Mouse (Mus musculus): Measurements from ENCODE around the gene Ptbp3. TPM values are rescaled to one million over a fixed set of nuclear protein-coding genes. Genes with fewer than 3 reads are reported as not detected.

Gene Ptbp3
- total RNA-seq, 1 experiment: 46.1 TPM

- Histone ChIP-seq H3K9me3 (ENCODE audit: control insufficient read depth, insufficient read depth, low read depth, low read length) (no peaks in the 10 kb centered on the region), H3K4me1 (ENCODE audit: control insufficient read depth in 2 of 2, insufficient read depth in 2 of 2, low read length in 2 of 2, poor library complexity in 1 of 2) (no peaks in the 10 kb centered on the region), H3K36me3 (ENCODE audit: control insufficient read depth, insufficient read depth, low read length, poor library complexity, severe bottlenecking) (no peaks in the 10 kb centered on the region), H3K4me3 (ENCODE audit: insufficient read depth in 1 of 2, low read depth in 1 of 2, low read length in 2 of 2, poor library complexity in 1 of 2, severe bottlenecking in 1 of 2) (no peak overlapping the region), H3K27ac (ENCODE audit: insufficient read depth, low read depth, low read length, poor library complexity, severe bottlenecking) (no peak overlapping the region), H3K9ac (ENCODE audit: insufficient read depth, low read depth, low read length, poor library complexity, severe bottlenecking) (no peak overlapping the region)
- no peak for DNase-seq (ENCODE audit: low read depth, low spot score)
- TF ChIP-seq HCFC1 (IDR thresholded peaks at IDR 0.05; ENCODE audit: borderline replicate concordance, insufficient read depth, low read length) (no peak), CHD2 (IDR thresholded peaks at IDR 0.05; ENCODE audit: low read depth, low read length) (no peak), MAFK (IDR thresholded peaks at IDR 0.05; ENCODE audit: insufficient read depth, low read depth, low read length) (no peak), ZC3H11A (IDR thresholded peaks at IDR 0.05; ENCODE audit: borderline replicate concordance, low read depth, low read length) (no peak), ZNF384 (IDR thresholded peaks at IDR 0.05; ENCODE audit: low read depth, low read length) (no peak)
- in situ Hi-C loops (cut with MboI; ENCODE audit: low sequenced_read_pairs in 2 of 2, unreplicated experiment in 2 of 2): no loop called here
Measured at GRCm38 (mm10) chr4:59465449-59465848, 83.7 kb downstream of the Ptbp3 start.

- H3K4me1 ChIP-seq (ENCODE audit: control insufficient read depth in 2 of 2, insufficient read depth in 2 of 2, low read length in 2 of 2, poor library complexity in 1 of 2): no peaks in the 10 kb centered on the region
- DNase-seq (ENCODE audit: low read depth, low spot score): no peak
- in situ Hi-C loops (cut with MboI; ENCODE audit: low sequenced_read_pairs in 2 of 2, unreplicated experiment in 2 of 2): no loop called here
- H3K4me3 ChIP-seq (ENCODE audit: insufficient read depth in 1 of 2, low read depth in 1 of 2, low read length in 2 of 2, poor library complexity in 1 of 2, severe bottlenecking in 1 of 2): no peak overlapping the region
- no peak overlapping the region for H3K27ac ChIP-seq (ENCODE audit: insufficient read depth, low read depth, low read length, poor library complexity, severe bottlenecking)
- H3K36me3 ChIP-seq (ENCODE audit: control insufficient read depth, insufficient read depth, low read length, poor library complexity, severe bottlenecking): no peaks in the 10 kb centered on the region
- H3K9me3 ChIP-seq (ENCODE audit: control insufficient read depth, insufficient read depth, low read depth, low read length): no peaks in the 10 kb centered on the region
- 0 out of 2 replicates have a peak, but pooled peaks have one; percentile 21 for TF ChIP-seq MAFK (IDR thresholded peaks at IDR 0.05; ENCODE audit: insufficient read depth, low read depth, low read length)
- no peak for TF ChIP-seq HCFC1 (IDR thresholded peaks at IDR 0.05; ENCODE audit: borderline replicate concordance, insufficient read depth, low read length)
- no peak overlapping the region for H3K9ac ChIP-seq (ENCODE audit: insufficient read depth, low read depth, low read length, poor library complexity, severe bottlenecking)
Measured at GRCm38 (mm10) chr4:59464661-59465060, 84.5 kb downstream of the Ptbp3 start.

GRCm38 (mm10) chr4:59462494-59462893 lies 86.7 kb downstream of the Ptbp3 start:
- Histone ChIP-seq H3K9me3 (ENCODE audit: control insufficient read depth, insufficient read depth, low read depth, low read length) (no peaks in the 10 kb centered on the region), H3K36me3 (ENCODE audit: control insufficient read depth, insufficient read depth, low read length, poor library complexity, severe bottlenecking) (no peaks in the 10 kb centered on the region), H3K4me3 (ENCODE audit: insufficient read depth in 1 of 2, low read depth in 1 of 2, low read length in 2 of 2, poor library complexity in 1 of 2, severe bottlenecking in 1 of 2) (no peak overlapping the region), H3K27ac (ENCODE audit: insufficient read depth, low read depth, low read length, poor library complexity, severe bottlenecking) (no peak overlapping the region), H3K4me1 (ENCODE audit: control insufficient read depth in 2 of 2, insufficient read depth in 2 of 2, low read length in 2 of 2, poor library complexity in 1 of 2) (peaks cover 0 to 3% of the 10 kb centered on the region in 2 experiments; a peak in 1 of 4 replicates), H3K9ac (ENCODE audit: insufficient read depth, low read depth, low read length, poor library complexity, severe bottlenecking) (no peak overlapping the region)
- TF ChIP-seq ZC3H11A (IDR thresholded peaks at IDR 0.05; ENCODE audit: borderline replicate concordance, low read depth, low read length) (no peak), HCFC1 (IDR thresholded peaks at IDR 0.05; ENCODE audit: borderline replicate concordance, insufficient read depth, low read length) (no peak), CHD2 (IDR thresholded peaks at IDR 0.05; ENCODE audit: low read depth, low read length) (no peak), MAFK (IDR thresholded peaks at IDR 0.05; ENCODE audit: insufficient read depth, low read depth, low read length) (no peak), ZNF384 (IDR thresholded peaks at IDR 0.05; ENCODE audit: low read depth, low read length) (no peak)
- in situ Hi-C loops (cut with MboI; ENCODE audit: low sequenced_read_pairs in 2 of 2, unreplicated experiment in 2 of 2): no loop called here
- DNase-seq (ENCODE audit: low read depth, low spot score): no peak

GRCm38 (mm10) chr4:59461116-59461727 lies 87.9 kb downstream of the Ptbp3 start:
- no peaks in the 10 kb centered on the region for H3K9me3 ChIP-seq (ENCODE audit: control insufficient read depth, insufficient read depth, low read depth, low read length)
- H3K36me3 ChIP-seq (ENCODE audit: control insufficient read depth, insufficient read depth, low read length, poor library complexity, severe bottlenecking): no peaks in the 10 kb centered on the region
- no peak for DNase-seq (ENCODE audit: low read depth, low spot score)
- H3K4me3 ChIP-seq (ENCODE audit: insufficient read depth in 1 of 2, low read depth in 1 of 2, low read length in 2 of 2, poor library complexity in 1 of 2, severe bottlenecking in 1 of 2): no peak overlapping the region
- no peak for TF ChIP-seq ZNF384 (IDR thresholded peaks at IDR 0.05; ENCODE audit: low read depth, low read length)
- no peak for TF ChIP-seq MAFK (IDR thresholded peaks at IDR 0.05; ENCODE audit: insufficient read depth, low read depth, low read length)
- no peak for TF ChIP-seq ZC3H11A (IDR thresholded peaks at IDR 0.05; ENCODE audit: borderline replicate concordance, low read depth, low read length)
- no peak for TF ChIP-seq HCFC1 (IDR thresholded peaks at IDR 0.05; ENCODE audit: borderline replicate concordance, insufficient read depth, low read length)
- TF ChIP-seq CHD2 (IDR thresholded peaks at IDR 0.05; ENCODE audit: low read depth, low read length): no peak
- H3K4me1 ChIP-seq (ENCODE audit: control insufficient read depth in 2 of 2, insufficient read depth in 2 of 2, low read length in 2 of 2, poor library complexity in 1 of 2): peaks cover 0 to 3% of the 10 kb centered on the region in 2 experiments; a peak in 1 of 4 replicates
- H3K27ac ChIP-seq (ENCODE audit: insufficient read depth, low read depth, low read length, poor library complexity, severe bottlenecking): no peak overlapping the region
- H3K9ac ChIP-seq (ENCODE audit: insufficient read depth, low read depth, low read length, poor library complexity, severe bottlenecking): no peak overlapping the region
- in situ Hi-C loops (cut with MboI; ENCODE audit: low sequenced_read_pairs in 2 of 2, unreplicated experiment in 2 of 2): no loop called here
